Mouse (Mus musculus): ENCODE results near the gene Adamts12.

GRCm38 (mm10) chr15:11197051-11197450, 132.5 kb downstream of the Adamts12 start:
- no peak for TF ChIP-seq CTCF (IDR thresholded peaks at IDR 0.05; ENCODE audit: low read depth)
- no peak for TF ChIP-seq EP300 (IDR thresholded peaks at IDR 0.05; ENCODE audit: low read depth)

Measured in liver, postnatal 0 days (tissue).